Mouse (Mus musculus) embryonic fibroblast, embryonic 13.5 days (primary cell): ENCODE measurements around the gene Adra1b.

ENCODE experiments used
- CTCF ChIP-seq: IDR thresholded peaks from 2 replicates; pipeline ENCODE4 v1.5.1; 2011; ENCODE audit warnings: mild to moderate bottlenecking, control low read depth, low read length, moderate library complexity, borderline replicate concordance; ENCODE audit not compliant: insufficient read depth
- POLR2A ChIP-seq: IDR thresholded peaks from 2 replicates; pipeline ENCODE4 v1.6.1; 2011; ENCODE audit warnings: low read depth, mild to moderate bottlenecking, control low read depth, low read length, moderate library complexity

- no peak for TF ChIP-seq POLR2A
- TF ChIP-seq CTCF: no peak
These were observed 10.6 kb upstream of the Adra1b start for GRCm38 (mm10) chr11:43911646-43912045.
